Comparison of ENCODE assay signal across 8 mouse cellular contexts in genomic region chr17:24140845-24141424, GRCm38 (mm10). TPM values are rescaled to one million over a fixed set of nuclear protein-coding genes. Genes with fewer than 3 reads are reported as not detected.
A peak's percentile ranks its signal among the peaks of the same experiment; 100 is the strongest.
DNase-seq lines count a peak whose midpoint lies in the region; ATAC-seq and TF ChIP-seq lines count a peak whose summit lies in the region.

No protein-coding gene starts in this region.

- H3K36me3 ChIP-seq in ES-E14 (ENCODE audit: control insufficient read depth, insufficient read depth, low read length, poor library complexity, severe bottlenecking) = no peaks in the 10 kb centered on the region
- H3K36me3 ChIP-seq in embryonic facial prominence, embryonic 10.5 days (replicated peaks) = 0 out of 2 replicates have a peak, but pooled peaks cover 2% of the 10 kb centered on the region
- H3K36me3 ChIP-seq in hindbrain, embryonic 14.5 days (replicated peaks; ENCODE audit: control insufficient read depth, insufficient read depth) = no peaks in the 10 kb centered on the region
- H3K36me3 ChIP-seq in neural tube, embryonic 14.5 days (ENCODE audit: control insufficient read depth, insufficient read depth, low read length) = no peaks in the 10 kb centered on the region

- in situ Hi-C loops in ES-E14 (cut with MboI; ENCODE audit: low sequenced_read_pairs in 2 of 2, unreplicated experiment in 2 of 2) = no loop called here

- peak; percentile 35 for ATAC-seq in hindbrain, embryonic 14.5 days (ENCODE audit: low FRiP score)
- peak; percentile 5; the same call in 1 of the 2 replicates for ATAC-seq in neural tube, embryonic 14.5 days (ENCODE audit: low read depth)

- peak overlapping the region; percentile 83 to 94 for H3K4me3 ChIP-seq in ES-E14 (ENCODE audit: insufficient read depth in 1 of 2, low read depth in 1 of 2, low read length in 2 of 2, poor library complexity in 1 of 2, severe bottlenecking in 1 of 2)
- peak overlapping the region; percentile 96 for H3K4me3 ChIP-seq in embryonic facial prominence, embryonic 10.5 days
- H3K4me3 ChIP-seq in hindbrain, embryonic 14.5 days (replicated peaks; ENCODE audit: low read length) = peak overlapping the region; percentile 91
- H3K4me3 ChIP-seq in neural tube, embryonic 14.5 days (ENCODE audit: low read depth, low read length) = peak overlapping the region; percentile 95

- no peaks in the 10 kb centered on the region for H3K27me3 ChIP-seq in embryonic facial prominence, embryonic 10.5 days (replicated peaks; ENCODE audit: low read depth, poor library complexity, severe bottlenecking)
- no peaks in the 10 kb centered on the region for H3K27me3 ChIP-seq in hindbrain, embryonic 14.5 days (ENCODE audit: control insufficient read depth, insufficient read depth, low read length)
- no peaks in the 10 kb centered on the region for H3K27me3 ChIP-seq in neural tube, embryonic 14.5 days (ENCODE audit: control insufficient read depth, insufficient read depth, low read length)

- H3K9me3 ChIP-seq in ES-E14 (ENCODE audit: control insufficient read depth, insufficient read depth, low read depth, low read length) = no peaks in the 10 kb centered on the region
- H3K9me3 ChIP-seq in embryonic facial prominence, embryonic 10.5 days = no peaks in the 10 kb centered on the region
- H3K9me3 ChIP-seq in hindbrain, embryonic 14.5 days (ENCODE audit: control insufficient read depth, low read length) = no peaks in the 10 kb centered on the region
- H3K9me3 ChIP-seq in neural tube, embryonic 14.5 days (ENCODE audit: control insufficient read depth, low read length) = no peaks in the 10 kb centered on the region

- H3K4me1 ChIP-seq in ES-E14 (ENCODE audit: control insufficient read depth in 2 of 2, insufficient read depth in 2 of 2, low read length in 2 of 2, poor library complexity in 1 of 2) = peaks cover 0 to 5% of the 10 kb centered on the region in 2 experiments; a peak in 3 of 4 replicates
- peaks cover 23% of the 10 kb centered on the region for H3K4me1 ChIP-seq in embryonic facial prominence, embryonic 10.5 days
- peaks cover 25% of the 10 kb centered on the region for H3K4me1 ChIP-seq in hindbrain, embryonic 14.5 days (replicated peaks; ENCODE audit: control insufficient read depth, insufficient read depth, low read length)
- peaks cover 14% of the 10 kb centered on the region for H3K4me1 ChIP-seq in neural tube, embryonic 14.5 days (ENCODE audit: control insufficient read depth, insufficient read depth, low read length)

- under 1% methylated on average over 43 of the region's 43 CpGs for WGBS in embryonic facial prominence, embryonic 10.5 days
- WGBS in hindbrain, embryonic 14.5 days = under 1% methylated on average over 38 of the region's 43 CpGs
- 2% methylated on average over 42 of the region's 43 CpGs for WGBS in neural tube, embryonic 14.5 days

- peak overlapping the region; percentile 97 for H3K9ac ChIP-seq in ES-E14 (ENCODE audit: insufficient read depth, low read depth, low read length, poor library complexity, severe bottlenecking)
- peak overlapping the region; percentile 89 for H3K9ac ChIP-seq in hindbrain, embryonic 14.5 days
- peak overlapping the region; percentile 92 for H3K9ac ChIP-seq in neural tube, embryonic 14.5 days (replicated peaks; ENCODE audit: low read depth, low read length)

- peak; percentile 45 for DNase-seq in cerebellum, adult 9-10 months
- DNase-seq in cerebellum, adult 8-10 months = no peak
- DNase-seq in ES-E14 (ENCODE audit: low read depth, low spot score) = no peak
- peak; percentile 46 for DNase-seq in embryonic facial prominence, embryonic 10.5 days (ENCODE audit: low spot score)
- DNase-seq in hindbrain, embryonic 14.5 days (ENCODE audit: low spot score) = no peak
- peak; percentile 61 for DNase-seq in liver
- no peak for DNase-seq in layer of hippocampus, adult 18-20 months (ENCODE audit: low spot score in 2 of 2)

- peak overlapping the region; percentile 84 for H3K4me2 ChIP-seq in hindbrain, embryonic 14.5 days (replicated peaks)
- peak overlapping the region; percentile 95 for H3K4me2 ChIP-seq in neural tube, embryonic 14.5 days (ENCODE audit: low read depth, low read length)

- H3K27ac ChIP-seq in ES-E14 (ENCODE audit: insufficient read depth, low read depth, low read length, poor library complexity, severe bottlenecking) = peak overlapping the region; percentile 52
- peak overlapping the region; percentile 93 for H3K27ac ChIP-seq in embryonic facial prominence, embryonic 10.5 days (replicated peaks)
- peak overlapping the region; percentile 82 for H3K27ac ChIP-seq in hindbrain, embryonic 14.5 days
- H3K27ac ChIP-seq in neural tube, embryonic 14.5 days (ENCODE audit: low read depth, low read length) = peak overlapping the region; percentile 79

TF ChIP-seq in ES-E14, 5 proteins besides CTCF, POLR2A, EP300 and RAD21:
- no peak for TF ChIP-seq ZNF384 (IDR thresholded peaks at IDR 0.05; ENCODE audit: low read depth, low read length)
- TF ChIP-seq HCFC1 (IDR thresholded peaks at IDR 0.05; ENCODE audit: borderline replicate concordance, insufficient read depth, low read length) = no peak; the same call in 1 of the 2 replicates
- TF ChIP-seq MAFK (IDR thresholded peaks at IDR 0.05; ENCODE audit: insufficient read depth, low read depth, low read length) = no peak

RNA-seq across cellular contexts. Expression of gene Pdpk1, which starts 9.8 kb away (rescaled TPM):
- 25.6 and 26.7 TPM in 2 replicates for total RNA-seq in ES-E14 (2012; rRNA removed)
- polyA plus RNA-seq in embryonic facial prominence, embryonic 10.5 days (2016; fragmentation: Nextera tagmentation; extraction: Ambion mirVana) = 30.4 and 30.9 TPM in 2 replicates
- 71.3 and 75.1 TPM in 2 replicates for polyA plus RNA-seq in hindbrain, embryonic 14.5 days (2014; fragmentation: Nextera tagmentation; extraction: Ambion mirVana)
- 80.5 and 83.9 TPM in 2 replicates for polyA plus RNA-seq in neural tube, embryonic 14.5 days (2014; fragmentation: Nextera tagmentation; extraction: Ambion mirVana)
- 100 to 1,000 TPM; 104 to 113 TPM for total RNA-seq in layer of hippocampus, adult 18-20 months (2021)

RNA-seq across cellular contexts. Expression of gene Amdhd2, which starts 22.6 kb away (rescaled TPM):
- 28.5 and 35.3 TPM in 2 replicates for total RNA-seq in ES-E14 (2012; rRNA removed)
- polyA plus RNA-seq in embryonic facial prominence, embryonic 10.5 days (2016; fragmentation: Nextera tagmentation; extraction: Ambion mirVana) = 44.6 and 50.0 TPM in 2 replicates
- 29.1 and 30.6 TPM in 2 replicates for polyA plus RNA-seq in hindbrain, embryonic 14.5 days (2014; fragmentation: Nextera tagmentation; extraction: Ambion mirVana)
- polyA plus RNA-seq in neural tube, embryonic 14.5 days (2014; fragmentation: Nextera tagmentation; extraction: Ambion mirVana) = 28.8 and 31.6 TPM in 2 replicates
- 10 to 100 TPM; 31.0 to 31.7 TPM for total RNA-seq in layer of hippocampus, adult 18-20 months (2021)

RNA-seq across cellular contexts. Expression of gene Atp6v0c, which starts 28.6 kb away (rescaled TPM):
- 129 and 159 TPM in 2 replicates for total RNA-seq in ES-E14 (2012; rRNA removed)
- polyA plus RNA-seq in embryonic facial prominence, embryonic 10.5 days (2016; fragmentation: Nextera tagmentation; extraction: Ambion mirVana) = 422 and 435 TPM in 2 replicates
- polyA plus RNA-seq in hindbrain, embryonic 14.5 days (2014; fragmentation: Nextera tagmentation; extraction: Ambion mirVana) = 1,495 and 1,569 TPM in 2 replicates
- 1,444 and 1,794 TPM in 2 replicates for polyA plus RNA-seq in neural tube, embryonic 14.5 days (2014; fragmentation: Nextera tagmentation; extraction: Ambion mirVana)
- 1,000 to 10,000 TPM; 1,141 to 1,201 TPM for total RNA-seq in layer of hippocampus, adult 18-20 months (2021)

Comparison
In these comparisons a context has a peak if more than half of its experiments do, and no peak if none do; other contexts are left out.
1. DNase-seq: peak in cerebellum, adult 9-10 months (single experiment), embryonic facial prominence, embryonic 10.5 days (single experiment) and liver (single experiment); none in cerebellum, adult 8-10 months (single experiment), ES-E14 (single experiment), hindbrain, embryonic 14.5 days (single experiment) and layer of hippocampus, adult 18-20 months (0 of 2).
2. Peak in every context shown above with its lines, with median percentiles within 50 percentile points of each other: H3K27ac ChIP-seq, H3K4me3 ChIP-seq and H3K9ac ChIP-seq.